Mouse (Mus musculus) liver, embryonic 14.5 days (tissue): Measurements from ENCODE around the gene Dab2ip.

Source experiments
- CTCF ChIP-seq: IDR thresholded peaks from 2 replicates; pipeline ENCODE4 v1.5.1; 2016; ENCODE audit warnings: antibody characterized with exemption, low read depth, control low read depth
- EP300 ChIP-seq: IDR thresholded peaks from 2 replicates; pipeline ENCODE4 v1.6.1; 2016; ENCODE audit warnings: antibody characterized with exemption, low read depth

DNA sequence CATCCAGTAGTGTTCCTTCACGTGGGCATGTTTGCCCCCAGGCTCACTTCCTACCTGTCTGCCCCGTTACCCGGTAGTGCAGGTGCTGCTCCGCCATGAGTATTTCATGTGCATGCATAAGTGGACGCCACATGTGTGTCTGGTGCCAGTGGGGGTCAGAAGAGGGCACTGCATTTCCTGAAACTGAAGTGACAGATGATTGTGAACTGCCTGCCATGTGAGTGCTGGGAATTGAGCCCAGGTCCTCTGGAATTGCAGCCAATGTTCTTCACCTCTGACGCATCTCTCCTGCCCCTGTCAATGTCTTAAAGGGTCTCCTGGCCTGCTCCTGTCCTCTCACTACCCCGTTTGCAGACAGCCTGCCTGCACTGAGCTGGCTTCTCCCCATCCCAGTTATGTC is 143.9 kb downstream of the Dab2ip start:
- no peak for TF ChIP-seq EP300
- TF ChIP-seq CTCF: no peak
